Mouse (Mus musculus) liver, embryonic 12.5 days (tissue): ENCODE data around the gene Slc22a8. TPM values are rescaled to one million over a fixed set of nuclear protein-coding genes. Genes with fewer than 3 reads are reported as not detected.

Source experiments
- ATAC-seq: fragments of 200-750 bp; cut with Nextera tagmentation; 2 replicates; pipeline ENCODE4 v1.8.0; 2017; ENCODE audit warnings: moderate number of reproducible peaks, mild to moderate bottlenecking, moderate library complexity
- H3K27ac ChIP-seq: fragments of 300-500 bp; sonication (generic); 2 replicates; pipeline ENCODE4 v1.5.1; 2016; ENCODE audit warnings: mild to moderate bottlenecking
- H3K27me3 ChIP-seq: fragments of 300-500 bp; sonication (generic); replicated peaks from 2 replicates; pipeline ENCODE4 v1.6.1; 2016; ENCODE audit warnings: mild to moderate bottlenecking, moderate library complexity
- H3K36me3 ChIP-seq: fragments of 300-500 bp; sonication (generic); 2 replicates; pipeline ENCODE4 v1.6.1; 2016; ENCODE audit warnings: mild to moderate bottlenecking, moderate library complexity
- H3K4me1 ChIP-seq: fragments of 300-500 bp; sonication (generic); 2 replicates; pipeline ENCODE4 v1.6.1; 2016
- H3K4me2 ChIP-seq: fragments of 300-500 bp; sonication (generic); 2 replicates; pipeline ENCODE4 v1.6.1; 2016; ENCODE audit warnings: mild to moderate bottlenecking, moderate library complexity
- H3K4me3 ChIP-seq: fragments of 300-500 bp; sonication (generic); 2 replicates; pipeline ENCODE4 v1.5.1; 2016; ENCODE audit warnings: mild to moderate bottlenecking, moderate library complexity
- H3K9ac ChIP-seq: fragments of 300-500 bp; sonication (generic); 2 replicates; pipeline ENCODE4 v1.6.1; 2016; ENCODE audit warnings: mild to moderate bottlenecking, moderate library complexity
- H3K9me3 ChIP-seq: fragments of 300-500 bp; sonication (generic); replicated peaks from 2 replicates; pipeline ENCODE4 v1.6.1; 2016; ENCODE audit warnings: mild to moderate bottlenecking, moderate library complexity
- WGBS: fragments of 180-500 bp; shearing (Covaris S2); methylation state at CpG from one replicate; pipeline ENCODE4 v1.1.7; 2016; ENCODE audit not compliant: insufficient replicate concordance; 5-methylcytosine and 5-hydroxymethylcytosine counted together
- polyA plus RNA-seq: library from polyadenylated mRNA; unstranded; fragments of >200 nt; fragmentation: Nextera tagmentation; extraction: Ambion mirVana; gene quantifications from 2 replicates; pipeline ENCODE4 v1.2.1, GENCODE M21; 2016

The Slc22a8 gene
- 1.6 and 1.7 TPM in 2 replicates for polyA plus RNA-seq

DNA sequence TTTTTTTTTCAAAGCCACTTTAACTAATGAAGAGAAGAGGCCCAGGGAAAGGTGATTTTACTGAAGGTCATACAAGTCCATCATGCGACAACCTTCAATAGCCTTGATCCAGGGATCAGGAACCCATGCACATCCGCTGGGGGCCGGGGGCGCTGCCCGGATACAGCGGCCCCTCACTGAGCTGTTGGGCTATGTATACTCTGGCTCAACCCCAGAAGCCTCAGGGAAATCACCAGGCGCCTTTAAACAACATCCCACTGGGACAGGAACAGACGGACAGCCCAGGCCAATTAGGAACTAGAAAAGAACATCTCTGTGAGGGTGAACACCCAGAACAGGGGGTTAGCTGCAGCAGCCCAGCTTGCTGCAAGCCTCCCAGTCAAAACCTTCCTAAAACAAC is at the start of gene Slc22a8:
Slc22a8 (plus strand) TSS at position 301 of the 400 bp plus-strand sequence.
- no peak within 1 kb of the TSS for H3K4me2 ChIP-seq

GRCm38 (mm10) chr19:8558897-8559296 is 32.2 kb upstream of the Slc22a8 start:
- no peak overlapping the region for H3K9ac ChIP-seq
- no peak for ATAC-seq
- H3K36me3 ChIP-seq = no peaks in the 10 kb centered on the region
- H3K4me3 ChIP-seq = no peak overlapping the region
- H3K9me3 ChIP-seq = no peaks in the 10 kb centered on the region
- no peak overlapping the region for H3K4me2 ChIP-seq
- H3K4me1 ChIP-seq = no peaks in the 10 kb centered on the region
- 48% methylated on average over 2 of the region's 2 CpGs for WGBS
- H3K27me3 ChIP-seq = no peaks in the 10 kb centered on the region
- no peak overlapping the region for H3K27ac ChIP-seq

More for the DNA sequence above, at the start of gene Slc22a8:
- 70% methylated on average over 8 of the region's 8 CpGs for WGBS
- Histone ChIP-seq H3K27me3 (0 out of 2 replicates have a peak, but pooled peaks cover 7% of the 10 kb centered on the region), H3K4me1 (peaks cover 33% of the 10 kb centered on the region), H3K36me3 (no peaks in the 10 kb centered on the region), H3K9me3 (no peaks in the 10 kb centered on the region), H3K4me3 (no peak within 1 kb of the TSS), H3K27ac (peak within 1 kb of the TSS; percentile 55; the same call in 1 of the 2 replicates), H3K9ac (no peak within 1 kb of the TSS)
- ATAC-seq = no peak

- H3K27ac ChIP-seq = no peak overlapping the region
- WGBS = 57% methylated on average over 2 of the region's 2 CpGs
- H3K36me3 ChIP-seq = no peaks in the 10 kb centered on the region
- no peak overlapping the region for H3K4me3 ChIP-seq
- H3K4me2 ChIP-seq = no peak overlapping the region
- no peak for ATAC-seq
- H3K9me3 ChIP-seq = no peaks in the 10 kb centered on the region
- 0 out of 2 replicates have a peak, but pooled peaks cover 6% of the 10 kb centered on the region for H3K4me1 ChIP-seq
- no peaks in the 10 kb centered on the region for H3K27me3 ChIP-seq
- no peak overlapping the region for H3K9ac ChIP-seq
Measured at GRCm38 (mm10) chr19:8564021-8564420, 27.0 kb upstream of the Slc22a8 start.

DNA sequence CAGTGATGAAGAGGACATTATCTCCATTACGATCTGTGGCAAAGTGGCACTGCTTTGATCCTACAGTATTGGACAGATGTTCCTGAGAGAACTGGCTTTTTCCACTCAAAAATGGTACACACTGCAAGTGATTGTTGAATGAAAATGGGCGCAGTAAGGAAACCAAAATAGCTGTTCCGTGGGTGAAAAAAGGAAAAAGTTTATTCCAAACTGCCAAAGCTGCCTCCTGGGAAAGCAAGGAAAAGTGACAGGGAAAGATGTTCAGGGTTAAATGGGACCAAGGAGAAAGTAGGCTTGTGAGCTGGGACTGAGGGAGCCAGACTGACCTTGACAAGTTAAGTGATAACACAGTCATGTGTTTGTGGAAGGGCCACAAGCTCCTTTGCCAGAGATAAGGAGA is 26.6 kb upstream of the Slc22a8 start:
- H3K4me3 ChIP-seq = no peak overlapping the region
- H3K4me1 ChIP-seq = peaks cover 8% of the 10 kb centered on the region; the same call in 1 of the 2 replicates
- no peak overlapping the region for H3K4me2 ChIP-seq
- H3K9me3 ChIP-seq = no peaks in the 10 kb centered on the region
- no peaks in the 10 kb centered on the region; the same call in 1 of the 2 replicates for H3K27me3 ChIP-seq
- 61% methylated on average over 3 of the region's 3 CpGs for WGBS
- H3K27ac ChIP-seq = no peak overlapping the region
- no peaks in the 10 kb centered on the region for H3K36me3 ChIP-seq
- H3K9ac ChIP-seq = no peak overlapping the region
- no peak for ATAC-seq

- Histone ChIP-seq H3K4me3 (no peak overlapping the region), H3K27me3 (no peaks in the 10 kb centered on the region; the same call in 1 of the 2 replicates), H3K27ac (no peak overlapping the region), H3K9me3 (no peaks in the 10 kb centered on the region), H3K9ac (no peak overlapping the region), H3K4me1 (peaks cover 11% of the 10 kb centered on the region; the same call in 1 of the 2 replicates), H3K36me3 (no peaks in the 10 kb centered on the region), H3K4me2 (no peak overlapping the region)
- no peak for ATAC-seq
- 31% methylated on average over 2 of the region's 2 CpGs for WGBS
Measured at GRCm38 (mm10) chr19:8565262-8565661, 25.8 kb upstream of the Slc22a8 start.

DNA sequence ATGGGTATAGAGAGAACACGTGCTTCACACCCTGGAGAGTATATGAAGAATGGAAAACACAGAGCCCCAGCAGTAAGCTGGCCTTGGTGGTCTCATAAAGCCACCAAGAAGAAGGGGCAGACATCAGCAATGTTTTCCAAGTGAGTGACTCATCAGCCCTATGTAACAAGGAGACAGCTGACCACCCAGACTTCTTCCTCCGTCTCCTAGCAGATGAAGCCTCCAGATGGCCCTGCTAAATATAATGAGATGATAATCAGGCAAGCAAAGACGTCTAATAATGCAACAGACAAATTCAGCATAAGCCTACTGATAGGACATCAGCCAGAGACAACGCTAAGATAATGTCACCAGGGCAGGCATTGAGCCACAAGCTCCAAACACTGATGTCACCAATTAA is 25.1 kb upstream of the Slc22a8 start:
- Histone ChIP-seq H3K9ac (no peak overlapping the region), H3K4me2 (no peak overlapping the region), H3K27me3 (no peaks in the 10 kb centered on the region; the same call in 1 of the 2 replicates), H3K4me3 (no peak overlapping the region), H3K4me1 (peaks cover 11% of the 10 kb centered on the region; the same call in 1 of the 2 replicates), H3K9me3 (no peaks in the 10 kb centered on the region), H3K36me3 (no peaks in the 10 kb centered on the region), H3K27ac (no peak overlapping the region)
- 34% methylated on average over 4 of the region's 4 CpGs for WGBS
- no peak for ATAC-seq

GRCm38 (mm10) chr19:8567104-8567880 is 23.8 kb upstream of the Slc22a8 start:
- H3K36me3 ChIP-seq = no peaks in the 10 kb centered on the region
- no peak overlapping the region for H3K9ac ChIP-seq
- WGBS = 43% methylated on average over 13 of the region's 13 CpGs
- H3K27me3 ChIP-seq = no peaks in the 10 kb centered on the region; the same call in 1 of the 2 replicates
- no peak overlapping the region for H3K4me3 ChIP-seq
- H3K4me1 ChIP-seq = peaks cover 13% of the 10 kb centered on the region
- no peaks in the 10 kb centered on the region for H3K9me3 ChIP-seq
- no peak overlapping the region for H3K4me2 ChIP-seq
- H3K27ac ChIP-seq = no peak overlapping the region
- ATAC-seq = no peak

DNA sequence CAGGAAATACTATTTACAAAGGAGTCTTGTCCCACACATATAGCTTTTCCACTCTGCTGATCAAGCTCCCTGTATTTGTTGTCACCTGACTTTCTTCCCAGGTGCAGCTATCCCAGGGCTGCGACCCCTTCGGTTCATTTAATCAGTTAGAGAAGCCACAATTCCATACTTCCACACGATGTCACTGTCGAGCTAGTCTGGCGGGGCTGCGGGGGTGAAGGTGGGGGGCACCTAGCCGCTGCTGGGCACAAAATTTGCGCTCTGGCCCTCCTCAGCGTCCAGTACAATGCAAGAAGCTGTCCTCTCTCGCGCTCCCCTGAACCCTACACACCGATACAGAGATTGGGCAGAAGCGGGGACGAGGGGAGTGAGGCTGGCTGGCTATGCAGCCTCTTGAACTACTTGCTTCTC is 21.6 kb upstream of the Slc22a8 start:
- Histone ChIP-seq H3K27ac (no peak overlapping the region), H3K4me3 (no peak overlapping the region), H3K4me2 (peak overlapping the region; percentile 45), H3K9ac (no peak overlapping the region), H3K9me3 (no peaks in the 10 kb centered on the region), H3K36me3 (no peaks in the 10 kb centered on the region), H3K27me3 (no peaks in the 10 kb centered on the region; the same call in 1 of the 2 replicates), H3K4me1 (peaks cover 16% of the 10 kb centered on the region)
- WGBS = 11% methylated on average over 14 of the region's 14 CpGs
- no peak for ATAC-seq

- Histone ChIP-seq H3K9ac (no peak overlapping the region), H3K4me1 (peaks cover 11% of the 10 kb centered on the region), H3K9me3 (no peaks in the 10 kb centered on the region), H3K27ac (no peak overlapping the region), H3K36me3 (no peaks in the 10 kb centered on the region), H3K4me3 (no peak overlapping the region), H3K4me2 (no peak overlapping the region), H3K27me3 (no peaks in the 10 kb centered on the region; the same call in 1 of the 2 replicates)
- WGBS = 61% methylated on average over 2 of the region's 2 CpGs
- ATAC-seq = no peak
Measured at GRCm38 (mm10) chr19:8570341-8571040, 20.6 kb upstream of the Slc22a8 start.

- no peak overlapping the region for H3K27ac ChIP-seq
- 60% methylated on average over 7 of the region's 7 CpGs for WGBS
- H3K4me1 ChIP-seq = peaks cover 11% of the 10 kb centered on the region
- no peak overlapping the region for H3K4me2 ChIP-seq
- no peak for ATAC-seq
- no peaks in the 10 kb centered on the region for H3K9me3 ChIP-seq
- H3K4me3 ChIP-seq = no peak overlapping the region
- H3K36me3 ChIP-seq = no peaks in the 10 kb centered on the region
- H3K9ac ChIP-seq = no peak overlapping the region
- H3K27me3 ChIP-seq = no peaks in the 10 kb centered on the region; the same call in 1 of the 2 replicates
Measured at GRCm38 (mm10) chr19:8571746-8572145, 19.3 kb upstream of the Slc22a8 start.

DNA sequence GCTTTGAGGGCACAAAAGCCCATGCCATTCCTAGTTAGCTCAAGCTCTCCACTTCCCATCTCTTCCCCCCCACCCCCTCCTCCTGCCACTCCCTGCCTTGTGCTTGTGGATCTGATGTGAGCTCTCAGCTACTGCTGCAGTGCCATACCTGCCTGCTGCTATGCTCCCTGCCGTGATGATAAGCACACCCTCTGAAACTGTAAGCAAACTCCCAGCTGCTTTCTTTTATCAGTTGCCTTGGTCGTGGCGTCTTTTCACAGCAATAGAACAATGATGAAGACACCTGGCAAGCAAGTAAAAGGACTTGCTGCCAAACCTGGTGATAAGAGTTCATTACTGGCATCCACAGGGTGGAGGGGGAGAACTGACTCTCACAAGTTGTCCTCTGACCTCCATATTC is 18.6 kb upstream of the Slc22a8 start:
- Histone ChIP-seq H3K9me3 (no peaks in the 10 kb centered on the region), H3K4me3 (no peak overlapping the region), H3K9ac (no peak overlapping the region), H3K27ac (no peak overlapping the region), H3K36me3 (no peaks in the 10 kb centered on the region), H3K27me3 (no peaks in the 10 kb centered on the region; the same call in 1 of the 2 replicates), H3K4me1 (peaks cover 11% of the 10 kb centered on the region), H3K4me2 (no peak overlapping the region)
- ATAC-seq = no peak
- 10% methylated on average over 3 of the region's 3 CpGs for WGBS

DNA sequence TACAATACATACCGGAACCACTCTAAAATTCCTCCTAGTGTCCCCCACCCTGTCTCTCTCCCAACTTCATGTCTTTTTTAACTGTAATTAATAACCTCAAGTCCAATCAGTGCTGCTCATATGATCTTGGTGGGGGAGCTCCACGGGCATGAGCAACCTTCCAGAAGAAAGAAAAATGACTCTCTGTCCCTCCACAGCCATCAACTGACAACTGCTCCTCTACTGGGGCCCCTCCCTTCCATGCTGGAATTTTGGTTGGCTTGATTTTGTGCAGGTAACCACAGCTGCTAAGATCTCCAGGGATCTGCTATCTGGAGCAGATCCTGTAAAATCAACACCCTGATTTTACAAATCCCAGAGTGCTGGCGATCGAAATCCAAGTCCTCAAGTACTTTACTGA is 13.6 kb upstream of the Slc22a8 start:
- no peaks in the 10 kb centered on the region for H3K9me3 ChIP-seq
- no peak overlapping the region for H3K27ac ChIP-seq
- H3K27me3 ChIP-seq = no peaks in the 10 kb centered on the region
- peaks cover 5% of the 10 kb centered on the region; the same call in 1 of the 2 replicates for H3K4me1 ChIP-seq
- 65% methylated on average over 4 of the region's 4 CpGs for WGBS
- no peaks in the 10 kb centered on the region for H3K36me3 ChIP-seq
- no peak for ATAC-seq
- no peak overlapping the region for H3K9ac ChIP-seq
- no peak overlapping the region for H3K4me2 ChIP-seq
- no peak overlapping the region for H3K4me3 ChIP-seq
